Mouse (Mus musculus) heart, adult 2 months (tissue): ENCODE measurements at regions not wholly inside any gene's neighbourhood (a gene's known extent, or its start where the extent isn't known, plus 50 kb on each side); places are given as distances from the start of the nearest gene placed in this dataset.
"Not testable (repeated sequence)": the region's sequence is repeated elsewhere in the genome, so short reads cannot be mapped to it uniquely, and the experiment has no call there.

Source experiments
- DNase-seq, 2 experiments: peaks; one replicate each; pipeline ENCODE4 v3.0.0; 2021
- H3K27ac ChIP-seq: fragments of 200-600 bp; 2 replicates; pipeline ENCODE4 v1.8.1; 2022
- H3K27me3 ChIP-seq: fragments of 200-500 bp; 2 replicates; pipeline ENCODE4 v1.6.1; 2012; ENCODE audit warnings: mild to moderate bottlenecking, low read length, inconsistent platforms, mixed read lengths; ENCODE audit not compliant: control insufficient read depth, insufficient read depth
- H3K36me3 ChIP-seq: fragments of 200-500 bp; 2 replicates; pipeline ENCODE4 v1.6.1; 2012; ENCODE audit warnings: low read length, inconsistent platforms; ENCODE audit not compliant: control insufficient read depth, insufficient read depth
- H3K4me1 ChIP-seq: fragments of 200-500 bp; 2 replicates; pipeline ENCODE4 v1.6.1; 2011; ENCODE audit warnings: low read length; ENCODE audit not compliant: control insufficient read depth, insufficient read depth
- H3K4me3 ChIP-seq: fragments of 200-600 bp; 2 replicates; pipeline ENCODE4 v1.8.1; 2022
- H3K79me2 ChIP-seq: fragments of 200-500 bp; replicated peaks from 2 replicates; pipeline ENCODE4 v1.6.1; 2012; ENCODE audit warnings: mild to moderate bottlenecking, inconsistent platforms, low read length, moderate library complexity, mixed read lengths; ENCODE audit not compliant: control insufficient read depth, insufficient read depth
- H3K9ac ChIP-seq: fragments of 200-500 bp; 2 replicates; pipeline ENCODE4 v1.6.1; 2012; ENCODE audit warnings: low read depth, mild to moderate bottlenecking, control low read depth, inconsistent platforms, low read length, mixed read lengths
- CTCF ChIP-seq: fragments of 200-600 bp; IDR thresholded peaks from 2 replicates; pipeline ENCODE4 v1.8.1; 2022; ENCODE audit warnings: antibody characterized with exemption, mild to moderate bottlenecking, moderate library complexity
- EP300 ChIP-seq: fragments of 200-500 bp; IDR thresholded peaks from 2 replicates; pipeline ENCODE4 v1.6.1; 2011; ENCODE audit warnings: low read depth, low read length, control low read depth; ENCODE audit not compliant: insufficient read depth
- POLR2A ChIP-seq: fragments of 200-500 bp; IDR thresholded peaks from 2 replicates; pipeline ENCODE4 v1.6.1; 2011; ENCODE audit warnings: mild to moderate bottlenecking, low read depth, low read length, control low read depth; ENCODE audit not compliant: insufficient read depth
- WGBS: fragments of 180-500 bp; shearing (Covaris S2); methylation state at CpG from one replicate; pipeline ENCODE4 v1.1.7; 2018; 5-methylcytosine and 5-hydroxymethylcytosine counted together
- intact Hi-C: fragments of 180-260 bp; cut with DNase I; formaldehyde crosslinking; loops from one replicate; pipeline ENCODE4 v1.15.1; 2025

DNA sequence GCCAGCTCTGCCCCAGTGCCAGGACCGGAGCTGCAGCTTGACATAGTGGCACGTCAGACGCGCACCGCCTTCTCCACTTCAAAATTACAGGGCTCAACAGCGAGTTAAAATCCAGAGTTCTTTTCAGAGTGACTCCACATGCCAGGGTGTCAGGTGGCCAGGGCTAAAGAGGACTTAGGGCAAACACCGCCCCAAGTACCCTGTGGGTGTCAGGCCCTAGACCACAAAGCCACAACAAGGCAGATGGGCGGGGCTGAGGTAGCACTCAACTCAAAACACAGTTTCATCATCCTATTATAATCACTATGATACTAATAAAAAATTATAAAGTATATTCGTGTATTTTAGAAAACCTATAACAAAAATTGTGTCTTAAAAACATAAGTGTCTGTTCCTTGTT is 225.1 kb upstream of the Olfr1507 start:
- no peak overlapping the region for H3K4me3 ChIP-seq
- H3K9ac ChIP-seq, result no peak overlapping the region
- H3K4me1 ChIP-seq, result no peaks in the 10 kb centered on the region
- H3K27ac ChIP-seq, result no peak overlapping the region
- H3K36me3 ChIP-seq, result no peaks in the 10 kb centered on the region
- no peaks in the 10 kb centered on the region for H3K79me2 ChIP-seq
- WGBS, result 74% methylated on average over 9 of the region's 9 CpGs
- no peak for TF ChIP-seq POLR2A
- no peak for DNase-seq
- no peaks in the 10 kb centered on the region for H3K27me3 ChIP-seq
- intact Hi-C loops, result no loop called here

DNA sequence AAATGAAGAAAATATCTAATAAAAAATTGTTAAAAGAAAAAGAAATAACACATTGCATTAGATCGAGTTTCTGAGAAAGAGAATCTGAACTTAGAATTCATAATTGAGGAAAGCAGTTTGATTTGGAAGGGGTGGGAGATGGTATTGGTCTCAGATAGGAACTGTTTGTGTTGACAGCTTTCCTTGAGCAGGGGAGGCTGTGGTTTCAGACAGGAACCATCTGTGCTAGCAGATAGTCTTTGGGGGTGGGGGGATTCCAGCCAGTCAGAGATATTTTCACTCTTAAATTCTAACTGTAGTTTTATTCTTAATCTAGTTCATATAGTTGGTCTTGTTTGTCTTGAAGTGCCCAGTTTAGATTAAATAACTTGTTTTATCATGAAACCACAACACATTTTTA is 205.3 kb upstream of the Olfr1507 start:
- H3K4me1 ChIP-seq, H3K9ac ChIP-seq, H3K4me3 ChIP-seq, H3K79me2 ChIP-seq, H3K27me3 ChIP-seq, H3K27ac ChIP-seq, DNase-seq, intact Hi-C loops, H3K36me3 ChIP-seq: not testable (repeated sequence)
- 55% methylated on average over 1 of the region's 1 CpGs for WGBS

DNA sequence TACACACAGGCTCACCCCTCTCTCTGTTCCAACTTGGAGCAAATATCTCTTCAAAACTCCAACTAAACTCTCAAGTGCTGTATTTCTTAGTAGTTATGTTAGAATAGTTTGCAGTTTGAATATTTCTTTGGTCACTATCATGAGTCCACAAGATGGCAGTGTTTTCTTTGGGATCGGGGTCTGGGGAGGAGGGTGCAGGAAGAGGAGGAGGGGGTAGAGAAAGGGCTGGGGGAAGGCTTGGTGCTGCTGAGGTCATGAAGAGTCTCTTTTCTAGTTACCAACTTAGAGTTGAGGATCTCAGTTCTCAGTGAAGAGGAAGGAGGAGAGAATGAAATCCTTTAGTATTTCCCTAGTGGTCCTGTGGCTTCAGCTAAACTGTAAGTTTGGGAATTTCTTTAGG is 188.1 kb upstream of the Olfr1507 start:
- H3K4me3 ChIP-seq, H3K4me1 ChIP-seq, H3K27me3 ChIP-seq, H3K36me3 ChIP-seq, intact Hi-C loops, DNase-seq, H3K27ac ChIP-seq, H3K9ac ChIP-seq, H3K79me2 ChIP-seq: not testable (repeated sequence)
- no CpG with 5 or more reads among the region's 1 CpGs for whole genome bisulfite sequencing

DNA sequence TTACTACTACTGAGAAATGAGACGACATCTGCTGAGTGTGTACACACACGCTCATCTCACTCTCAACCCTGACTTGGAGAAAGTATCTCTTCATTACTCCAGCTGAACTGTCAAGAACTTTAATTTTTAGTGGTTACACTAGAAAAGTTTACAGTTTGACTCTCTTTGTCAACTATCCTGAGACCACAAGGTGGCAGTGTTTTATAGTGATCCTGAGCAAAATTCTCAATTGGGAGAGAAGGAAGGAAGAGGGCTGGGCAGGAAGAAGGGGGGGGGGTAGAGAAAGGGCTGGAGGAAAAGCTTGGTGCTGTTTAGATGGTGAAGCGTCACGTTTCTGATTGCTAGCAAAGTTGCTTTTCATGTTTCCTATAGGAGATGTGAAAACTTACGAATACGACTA is 158.8 kb upstream of the Olfr1507 start:
- no peak for DNase-seq
- Histone ChIP-seq H3K79me2 (no peaks in the 10 kb centered on the region), H3K9ac (no peak overlapping the region), H3K36me3 (no peaks in the 10 kb centered on the region), H3K4me3 (no peak overlapping the region), H3K4me1 (no peaks in the 10 kb centered on the region), H3K27ac (no peak overlapping the region), H3K27me3 (no peaks in the 10 kb centered on the region)
- intact Hi-C loops, result no loop called here
- TF ChIP-seq EP300 (no peak), POLR2A (no peak), CTCF (peak; percentile 35)
- WGBS, result 49% methylated on average over 6 of the region's 6 CpGs

DNA sequence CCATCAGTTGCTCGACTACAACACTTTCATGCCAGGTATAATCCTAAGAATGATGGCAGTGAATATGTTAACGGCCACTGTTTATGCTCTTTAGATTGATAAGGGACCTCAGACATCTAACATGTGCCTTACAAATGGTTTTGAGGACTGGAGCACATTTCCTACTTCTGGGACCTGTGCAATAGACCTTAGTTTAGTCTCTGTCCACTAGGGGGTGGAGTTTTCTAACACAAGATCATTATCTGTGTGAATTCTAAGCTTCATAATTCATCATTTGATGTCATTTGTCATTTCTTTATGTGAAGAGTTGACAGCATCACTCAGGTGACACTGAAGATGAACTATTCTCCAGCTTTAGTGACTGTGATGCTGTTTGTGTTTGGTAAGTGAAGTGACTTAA is 142.6 kb upstream of the Olfr1507 start:
- H3K4me1 ChIP-seq, result no peaks in the 10 kb centered on the region
- 39% methylated on average over 2 of the region's 2 CpGs for WGBS
- no peaks in the 10 kb centered on the region for H3K27me3 ChIP-seq
- H3K79me2 ChIP-seq, result no peaks in the 10 kb centered on the region
- intact Hi-C loops, result no loop called here
- no peak overlapping the region for H3K27ac ChIP-seq
- H3K36me3 ChIP-seq, result no peaks in the 10 kb centered on the region
- no peak for DNase-seq
- no peak overlapping the region for H3K4me3 ChIP-seq
- TF ChIP-seq CTCF (0 out of 2 replicates have a peak, but pooled peaks have one; percentile 8), POLR2A (no peak), EP300 (no peak)
- no peak overlapping the region for H3K9ac ChIP-seq

DNA sequence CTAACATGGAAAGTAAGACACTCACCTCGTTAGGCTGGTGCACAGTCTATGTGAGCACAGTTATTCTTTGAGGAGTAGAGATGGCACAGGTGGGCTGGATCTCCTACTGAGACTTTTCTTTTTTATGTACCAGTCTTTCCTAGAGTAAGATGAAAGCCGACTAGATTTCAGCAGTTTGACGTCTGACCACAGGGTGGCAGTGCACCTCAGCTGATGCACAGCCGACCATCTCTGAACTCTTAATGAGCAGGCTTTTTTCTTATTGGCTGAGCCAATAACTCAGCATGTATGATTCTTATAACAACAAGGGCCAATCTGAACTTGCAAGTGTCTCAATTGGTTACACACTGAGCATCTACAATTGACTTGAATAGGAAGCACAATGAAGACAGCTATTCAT is 126.6 kb upstream of the Olfr1507 start:
- no peak for DNase-seq

DNA sequence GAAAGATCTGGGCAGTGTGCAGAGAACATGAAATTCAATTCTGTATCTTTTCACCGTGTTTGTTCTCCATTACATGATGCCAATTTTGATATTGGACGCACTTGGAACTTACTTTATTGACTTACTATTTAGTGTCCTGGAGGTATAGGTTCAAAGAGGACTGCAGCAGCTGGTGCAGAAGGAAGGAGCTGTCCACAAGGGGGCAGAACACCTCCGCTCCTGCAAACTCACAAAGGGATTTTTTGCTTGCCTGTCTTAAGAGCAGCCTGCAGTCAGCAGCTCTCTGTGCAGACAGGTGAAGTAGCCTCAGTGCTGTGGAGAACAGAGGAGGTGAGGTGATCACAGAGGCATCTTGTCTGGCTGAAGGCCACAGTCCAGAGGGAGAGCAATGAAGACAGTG is 84.8 kb upstream of the Olfr1507 start:
- no peak overlapping the region for H3K4me3 ChIP-seq
- H3K27me3 ChIP-seq, result no peaks in the 10 kb centered on the region
- no peaks in the 10 kb centered on the region for H3K79me2 ChIP-seq
- intact Hi-C loops, result no loop called here
- H3K9ac ChIP-seq, result no peak overlapping the region
- DNase-seq, result no peak
- no peak overlapping the region for H3K27ac ChIP-seq
- peak; percentile 33 for TF ChIP-seq CTCF
- no peak for TF ChIP-seq POLR2A
- H3K36me3 ChIP-seq, result no peaks in the 10 kb centered on the region
- no peaks in the 10 kb centered on the region for H3K4me1 ChIP-seq
- 35% methylated on average over 3 of the region's 3 CpGs for WGBS

More for the DNA sequence above, 126.6 kb upstream of the Olfr1507 start:
- intact Hi-C loops, result no loop called here
- no peak overlapping the region for H3K27ac ChIP-seq
- WGBS, result 32% methylated on average over 4 of the region's 4 CpGs
- H3K27me3 ChIP-seq, result no peaks in the 10 kb centered on the region
- no peak overlapping the region for H3K4me3 ChIP-seq
- no peak for TF ChIP-seq EP300
- peak; percentile 16; the same call in 1 of the 2 replicates for TF ChIP-seq CTCF
- H3K79me2 ChIP-seq, result no peaks in the 10 kb centered on the region
- no peaks in the 10 kb centered on the region for H3K4me1 ChIP-seq
- H3K36me3 ChIP-seq, result no peaks in the 10 kb centered on the region
- no peak overlapping the region for H3K9ac ChIP-seq
